Mouse (Mus musculus) thymus, postnatal 25 days (tissue): ENCODE results near the gene Nme3.
"Not testable (repeated sequence)": the region's sequence is repeated elsewhere in the genome, so short reads cannot be mapped to it uniquely, and the experiment has no call there.

ENCODE experiments used
- DNase-seq: peaks from one replicate; pipeline ENCODE4 v3.0.0; 2022

Gene Nme3

GRCm38 (mm10) chr17:24902124-24902523, 5.8 kb downstream of the Nme3 start:
- DNase-seq: no peak

DNA sequence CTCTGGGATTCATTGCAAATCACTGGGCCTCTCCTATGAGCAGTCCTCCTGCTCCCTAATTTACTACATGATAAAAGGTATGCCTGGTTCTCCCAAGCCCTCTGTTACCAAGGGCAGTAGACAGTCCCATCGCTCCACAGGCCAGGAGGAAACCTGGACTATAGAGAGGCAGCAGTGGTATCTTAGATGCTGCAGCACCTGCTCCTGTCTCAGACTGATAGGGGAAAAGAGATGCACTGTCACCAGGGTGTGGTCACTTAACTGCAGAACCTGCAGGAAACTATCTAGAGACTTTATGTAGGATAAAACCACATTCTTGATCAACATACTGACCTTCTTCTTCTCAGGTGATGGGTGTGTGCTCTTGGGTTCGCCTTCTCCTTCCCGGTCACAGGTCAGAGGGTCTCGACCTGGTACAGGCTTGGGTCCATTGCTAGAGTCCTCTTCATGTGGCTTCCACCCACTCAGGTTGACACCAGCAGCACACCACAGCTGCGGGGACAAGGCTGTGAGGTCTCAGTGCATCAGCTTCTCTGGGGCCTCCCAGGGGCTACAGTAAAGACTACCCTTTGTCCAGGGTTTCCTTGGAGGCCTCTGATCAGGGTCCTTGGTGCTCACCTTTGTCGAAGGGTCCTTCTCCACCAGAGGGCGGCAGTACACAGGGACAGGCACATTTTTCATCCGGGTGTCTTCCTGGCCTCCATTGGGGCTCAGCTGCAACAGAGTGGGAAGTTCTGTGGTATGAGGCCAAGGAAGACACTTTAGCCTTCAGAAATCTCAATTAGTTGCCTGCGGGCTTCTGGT, 6.6 kb downstream of the Nme3 start:
- peak; percentile 43 for DNase-seq

- no peak for DNase-seq
Measured at GRCm38 (mm10) chr17:24903767-24904166, 7.5 kb downstream of the Nme3 start.

DNA sequence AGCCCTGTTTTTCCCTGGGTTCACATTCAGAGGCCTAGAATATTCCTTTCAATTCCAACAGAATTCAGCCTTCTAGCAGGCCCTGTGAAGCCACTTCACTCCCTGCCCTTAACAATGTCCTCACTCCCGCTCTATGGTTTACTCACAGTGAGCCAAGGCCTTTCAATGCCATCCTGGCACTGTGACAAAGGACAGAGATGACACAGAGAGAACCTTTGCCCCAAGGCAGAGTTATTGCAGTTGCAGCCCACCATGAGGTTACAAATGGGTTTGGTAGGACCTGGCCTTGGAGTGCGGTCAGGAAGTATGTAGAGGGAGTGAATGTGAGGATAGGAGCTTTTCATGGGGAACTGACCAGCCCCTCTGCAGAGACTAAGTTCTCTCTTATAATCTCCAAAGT, 11.3 kb downstream of the Nme3 start:
- no peak for DNase-seq

- DNase-seq: no peak
Measured at GRCm38 (mm10) chr17:24913984-24914383, 17.7 kb downstream of the Nme3 start.

DNA sequence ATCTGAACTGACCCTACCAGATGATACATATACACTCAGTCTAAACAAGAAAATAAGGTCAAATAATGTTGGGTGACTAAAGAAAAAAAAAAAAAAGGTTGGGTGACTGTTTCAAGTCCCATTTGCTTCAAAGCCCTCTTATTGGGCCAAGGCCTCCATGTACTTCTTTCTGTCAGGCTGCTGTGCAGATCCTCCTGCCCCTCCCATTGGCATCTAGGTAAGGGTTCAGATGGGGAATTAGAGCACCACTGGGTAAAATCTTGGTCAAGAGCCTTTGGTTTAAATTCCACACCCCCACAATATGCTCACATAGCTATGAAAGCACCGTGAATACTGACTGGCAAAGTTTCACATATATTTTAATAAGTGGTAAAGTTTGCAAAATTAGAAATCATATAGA, 26.9 kb downstream of the Nme3 start:
- no peak for DNase-seq

DNA sequence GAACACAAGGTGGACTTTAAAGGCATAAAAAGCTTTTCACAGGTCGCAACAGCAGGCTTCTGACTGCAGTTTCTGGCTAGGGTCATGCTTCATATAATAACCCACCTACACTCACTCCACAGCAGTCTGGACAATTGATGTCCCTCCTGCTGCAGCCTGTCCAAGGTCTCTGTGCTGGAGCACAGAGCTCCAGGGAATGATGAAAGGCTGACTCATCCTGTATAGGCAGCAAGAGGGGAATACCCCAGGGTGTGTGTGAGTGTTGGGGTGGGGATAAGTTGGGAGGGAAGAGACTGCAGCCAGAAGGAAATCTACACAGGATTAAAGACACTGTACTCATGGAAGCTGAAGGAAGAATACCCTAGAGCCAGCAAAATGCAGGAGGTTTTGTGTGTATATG, 33.2 kb downstream of the Nme3 start:
- DNase-seq: no peak

GRCm38 (mm10) chr17:24932431-24932830, 36.1 kb downstream of the Nme3 start:
- DNase-seq: no peak

DNA sequence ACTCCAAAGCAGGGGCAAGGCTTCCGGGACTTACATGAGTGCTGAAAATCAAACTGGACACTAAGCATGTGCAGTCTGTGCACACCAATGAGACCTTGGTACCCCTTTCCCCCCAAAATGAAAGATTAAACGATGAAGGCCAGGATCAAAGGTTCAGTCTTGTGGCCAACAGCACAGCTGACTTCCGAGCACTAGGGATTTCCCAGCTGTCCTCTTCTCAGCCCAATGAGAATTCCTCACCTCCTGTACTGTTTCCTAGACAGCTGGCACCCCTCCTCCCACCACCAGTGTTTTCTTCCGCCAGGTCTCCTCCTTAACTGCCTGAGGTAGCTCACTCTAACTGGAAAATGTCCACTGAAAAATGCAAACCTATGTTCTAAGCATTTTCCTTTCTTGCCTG, 36.9 kb downstream of the Nme3 start:
- no peak for DNase-seq

DNA sequence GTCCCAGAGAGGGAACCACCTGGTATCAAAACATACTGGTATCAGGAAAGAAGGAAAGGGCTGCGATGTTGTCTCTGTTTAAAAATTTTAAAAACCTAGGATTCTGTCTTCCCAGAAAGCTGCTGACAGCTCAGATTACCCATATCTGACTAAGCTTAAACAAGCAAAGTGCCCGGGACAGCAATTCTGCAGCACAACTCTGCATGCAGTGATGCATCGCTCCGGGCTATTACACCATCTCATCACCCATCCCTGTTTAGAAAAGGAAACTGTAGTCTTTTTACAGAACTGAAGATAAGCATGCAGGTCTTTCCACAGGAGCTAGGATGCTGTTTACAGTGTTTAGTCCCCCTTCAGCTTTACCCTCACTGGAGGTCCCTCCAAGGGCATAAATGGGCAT, 38.6 kb downstream of the Nme3 start:
- no peak for DNase-seq

GRCm38 (mm10) chr17:24935666-24936065, 39.4 kb downstream of the Nme3 start:
- no peak for DNase-seq

GRCm38 (mm10) chr17:24936259-24937237, 40.2 kb downstream of the Nme3 start, which contains the start of gene Mapk8ip3:
Gene Mapk8ip3 (minus strand): TSS chr17:24936977.
- peak; percentile 96 for DNase-seq

- no peak for DNase-seq
Measured at GRCm38 (mm10) chr17:24937266-24937665, 41.0 kb downstream of the Nme3 start.

GRCm38 (mm10) chr17:24942453-24942852, 46.2 kb downstream of the Nme3 start:
- peak; percentile 50 for DNase-seq

GRCm38 (mm10) chr17:24943036-24943435, 46.7 kb downstream of the Nme3 start:
- no peak for DNase-seq

DNA sequence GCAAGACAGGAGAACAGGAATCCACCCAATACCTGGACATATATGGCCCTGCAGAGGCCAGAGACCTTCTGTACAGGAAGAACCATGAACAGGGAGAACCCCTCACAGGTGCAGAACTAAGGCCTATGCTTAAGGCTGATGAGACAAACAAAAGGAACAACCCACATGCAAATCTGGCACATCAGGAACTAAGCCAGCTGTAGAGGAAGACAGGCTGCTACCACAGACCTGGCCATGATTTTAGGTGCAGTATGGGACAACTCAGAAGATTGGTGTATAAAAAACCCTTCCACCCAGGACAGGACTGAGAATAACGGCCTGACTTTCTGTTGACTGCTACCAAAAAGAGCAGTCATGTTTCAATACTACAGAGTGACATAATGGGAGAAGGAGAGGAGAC, 47.3 kb downstream of the Nme3 start:
- DNase-seq: not testable (repeated sequence)
